Mouse (Mus musculus) forebrain, embryonic 13.5 days (tissue): ENCODE results near the gene Cdca3. TPM values are rescaled to one million over a fixed set of nuclear protein-coding genes. Genes with fewer than 3 reads are reported as not detected.
"Not testable (repeated sequence)": the region's sequence is repeated elsewhere in the genome, so short reads cannot be mapped to it uniquely, and the experiment has no call there.

ENCODE experiments used
- ATAC-seq: fragments of 200-750 bp; cut with Nextera tagmentation; 2 replicates; pipeline ENCODE4 v1.8.0; 2017
- H3K27ac ChIP-seq: fragments of 300-500 bp; sonication (generic); 2 replicates; pipeline ENCODE4 v1.5.1; 2015; ENCODE audit warnings: inconsistent platforms, mild to moderate bottlenecking, moderate library complexity
- H3K27me3 ChIP-seq: fragments of 300-500 bp; sonication (generic); 2 replicates; pipeline ENCODE4 v1.6.1; 2015; ENCODE audit warnings: mild to moderate bottlenecking, inconsistent platforms
- H3K36me3 ChIP-seq: fragments of 300-500 bp; sonication (generic); 2 replicates; pipeline ENCODE4 v1.6.1; 2015; ENCODE audit warnings: mild to moderate bottlenecking, inconsistent platforms; ENCODE audit not compliant: poor library complexity, severe bottlenecking
- H3K4me1 ChIP-seq: fragments of 300-500 bp; sonication (generic); 2 replicates; pipeline ENCODE4 v1.6.1; 2015; ENCODE audit warnings: inconsistent platforms
- H3K4me2 ChIP-seq: fragments of 300-500 bp; sonication (generic); 2 replicates; pipeline ENCODE4 v1.6.1; 2015; ENCODE audit warnings: inconsistent platforms, mild to moderate bottlenecking, moderate library complexity
- H3K4me3 ChIP-seq: fragments of 300-500 bp; sonication (generic); 2 replicates; pipeline ENCODE4 v1.5.1; 2015; ENCODE audit warnings: mild to moderate bottlenecking, inconsistent platforms
- H3K9ac ChIP-seq: fragments of 300-500 bp; sonication (generic); 2 replicates; pipeline ENCODE4 v1.6.1; 2015; ENCODE audit warnings: mild to moderate bottlenecking, inconsistent platforms
- H3K9me3 ChIP-seq: fragments of 300-500 bp; sonication (generic); replicated peaks from 2 replicates; pipeline ENCODE4 v1.6.1; 2016; ENCODE audit warnings: inconsistent platforms
- WGBS: fragments of 180-500 bp; shearing (Covaris S2); methylation state at CpG from one replicate; pipeline ENCODE4 v1.1.7; 2015; 5-methylcytosine and 5-hydroxymethylcytosine counted together
- polyA plus RNA-seq: library from polyadenylated mRNA; unstranded; fragments of >200 nt; fragmentation: Nextera tagmentation; extraction: Ambion mirVana; gene quantifications from 2 replicates; pipeline ENCODE4 v1.2.1, GENCODE M21; 2015

The Cdca3 gene
- 207 and 217 TPM in 2 replicates for polyA plus RNA-seq

- peak within 1 kb of the TSS; percentile 84 for H3K9ac ChIP-seq
- ATAC-seq = peak; percentile 95
- H3K27me3 ChIP-seq = no peaks in the 10 kb centered on the region
- WGBS = under 1% methylated on average over 55 of the region's 55 CpGs
- peaks cover 52% of the 10 kb centered on the region for H3K36me3 ChIP-seq
- peak within 1 kb of the TSS; percentile 56 for H3K4me3 ChIP-seq
- H3K4me2 ChIP-seq = peak within 1 kb of the TSS; percentile 83
- no peaks in the 10 kb centered on the region for H3K9me3 ChIP-seq
- peaks cover 51% of the 10 kb centered on the region for H3K4me1 ChIP-seq
- H3K27ac ChIP-seq = peak within 1 kb of the TSS; percentile 89
Observed at GRCm38 (mm10) chr6:124828868-124829798, at the start of gene Cdca3, which contains the start of gene Usp5. TSS of gene Cdca3 (plus strand) at chr6:124829547. TSS of gene Usp5 (minus strand) at chr6:124829484.

- Histone ChIP-seq H3K36me3 (no peaks in the 10 kb centered on the region), H3K27ac (0 out of 2 replicates have a peak overlapping the region, but pooled peaks have one; percentile 1), H3K4me1 (peaks cover 20% of the 10 kb centered on the region), H3K27me3 (peaks cover 5% of the 10 kb centered on the region; the same call in 1 of the 2 replicates), H3K4me3 (peak overlapping the region; percentile 39), H3K9ac (peak overlapping the region; percentile 45), H3K4me2 (peak overlapping the region; percentile 72), H3K9me3 (no peaks in the 10 kb centered on the region)
- peak; percentile 48; the same call in 1 of the 2 replicates for ATAC-seq
- WGBS = 1% methylated on average over 10 of the region's 10 CpGs
Observed at GRCm38 (mm10) chr6:124779984-124780416, 49.3 kb upstream of the Cdca3 start.

GRCm38 (mm10) chr6:124780917-124781316, 48.4 kb upstream of the Cdca3 start:
- no peaks in the 10 kb centered on the region for H3K36me3 ChIP-seq
- ATAC-seq = no peak
- peaks cover 20% of the 10 kb centered on the region for H3K4me1 ChIP-seq
- H3K9ac ChIP-seq = no peak overlapping the region
- H3K4me2 ChIP-seq = no peak overlapping the region
- no peak overlapping the region for H3K4me3 ChIP-seq
- WGBS = 87% methylated on average over 7 of the region's 7 CpGs
- H3K9me3 ChIP-seq = no peaks in the 10 kb centered on the region
- H3K27me3 ChIP-seq = peaks cover 5% of the 10 kb centered on the region; the same call in 1 of the 2 replicates
- H3K27ac ChIP-seq = no peak overlapping the region

- no peak for ATAC-seq
- Histone ChIP-seq H3K4me1 (peaks cover 20% of the 10 kb centered on the region), H3K4me2 (peak overlapping the region; percentile 32; the same call in 1 of the 2 replicates), H3K4me3 (no peak overlapping the region), H3K36me3 (no peaks in the 10 kb centered on the region), H3K27ac (no peak overlapping the region), H3K9ac (no peak overlapping the region), H3K9me3 (no peaks in the 10 kb centered on the region), H3K27me3 (peaks cover 5% of the 10 kb centered on the region; the same call in 1 of the 2 replicates)
- WGBS = 27% methylated on average over 6 of the region's 6 CpGs
Observed at GRCm38 (mm10) chr6:124782436-124782835, 46.9 kb upstream of the Cdca3 start.

DNA sequence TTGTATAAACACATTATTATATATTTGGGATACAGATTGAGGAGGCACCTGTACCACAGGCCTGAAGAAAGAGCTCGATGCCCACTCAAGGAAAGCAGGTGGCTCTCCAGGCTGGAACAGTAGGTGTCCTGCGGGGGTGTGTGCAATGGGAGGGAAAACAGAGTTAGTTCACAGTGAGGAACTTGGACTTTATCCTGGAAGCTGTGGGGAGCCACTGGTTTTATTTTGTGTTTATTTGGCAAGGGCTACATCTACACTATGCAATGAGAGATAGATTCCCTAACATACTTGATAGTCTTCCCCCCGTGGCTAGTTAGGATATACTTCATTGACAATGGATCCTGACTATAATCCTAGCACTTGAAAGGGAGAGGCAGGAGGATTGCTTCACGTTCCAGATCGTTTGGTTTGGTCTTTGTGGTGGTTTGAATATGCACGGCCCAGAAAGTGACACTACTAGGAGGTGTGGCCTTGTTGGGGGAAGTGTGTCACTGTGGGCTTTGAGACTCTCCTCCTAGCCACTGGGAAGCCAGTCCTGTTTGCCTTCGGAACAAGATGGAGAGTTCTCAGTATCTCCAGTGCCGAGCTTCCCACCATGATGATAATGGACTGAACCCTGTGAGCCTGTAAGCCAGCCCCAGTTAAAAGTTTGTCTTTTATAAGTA, 42.5 kb upstream of the Cdca3 start:
- H3K4me3 ChIP-seq = no peak overlapping the region
- peaks cover 7% of the 10 kb centered on the region; the same call in 1 of the 2 replicates for H3K4me1 ChIP-seq
- no peak overlapping the region for H3K9ac ChIP-seq
- 53% methylated on average over 8 of the region's 8 CpGs for WGBS
- no peak overlapping the region for H3K4me2 ChIP-seq
- no peaks in the 10 kb centered on the region for H3K27me3 ChIP-seq
- ATAC-seq = no peak
- H3K27ac ChIP-seq = no peak overlapping the region
- H3K9me3 ChIP-seq = no peaks in the 10 kb centered on the region
- H3K36me3 ChIP-seq = no peaks in the 10 kb centered on the region

GRCm38 (mm10) chr6:124787722-124788121, 41.6 kb upstream of the Cdca3 start:
- Histone ChIP-seq H3K9ac (no peak overlapping the region), H3K4me2 (no peak overlapping the region), H3K4me1 (0 out of 2 replicates have a peak, but pooled peaks cover 1% of the 10 kb centered on the region), H3K27me3 (no peaks in the 10 kb centered on the region), H3K4me3 (no peak overlapping the region), H3K9me3 (no peaks in the 10 kb centered on the region), H3K36me3 (no peaks in the 10 kb centered on the region), H3K27ac (no peak overlapping the region)
- 82% methylated on average over 10 of the region's 10 CpGs for WGBS
- ATAC-seq = no peak

DNA sequence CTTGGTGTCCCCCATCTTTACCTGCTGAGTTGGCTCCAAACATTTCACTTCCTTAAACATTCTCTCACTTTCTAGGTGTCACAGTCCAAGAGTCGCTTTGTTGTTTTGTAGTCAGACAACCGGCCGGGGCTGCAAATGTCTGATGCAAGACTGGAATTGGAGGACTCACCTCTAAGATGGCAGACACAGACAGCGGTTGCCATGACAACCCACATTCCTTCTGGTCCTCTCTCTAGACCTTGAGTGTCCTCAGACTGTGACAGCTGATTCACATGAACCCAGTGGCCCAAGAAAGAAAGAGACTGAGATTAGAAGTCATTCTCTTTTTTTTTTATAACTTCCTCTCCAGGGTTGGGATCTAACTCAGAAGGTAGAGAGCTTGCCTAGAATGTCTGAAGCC, 39.8 kb upstream of the Cdca3 start:
- H3K9ac ChIP-seq = no peak overlapping the region
- no peak for ATAC-seq
- H3K36me3 ChIP-seq = no peaks in the 10 kb centered on the region
- H3K27ac ChIP-seq = no peak overlapping the region
- no peaks in the 10 kb centered on the region for H3K9me3 ChIP-seq
- 81% methylated on average over 4 of the region's 4 CpGs for whole genome bisulfite sequencing
- H3K27me3 ChIP-seq = no peaks in the 10 kb centered on the region
- H3K4me2 ChIP-seq = no peak overlapping the region
- no peak overlapping the region for H3K4me3 ChIP-seq
- no peaks in the 10 kb centered on the region for H3K4me1 ChIP-seq

GRCm38 (mm10) chr6:124790121-124790520, 39.2 kb upstream of the Cdca3 start:
- no peaks in the 10 kb centered on the region for H3K4me1 ChIP-seq
- H3K27me3 ChIP-seq = no peaks in the 10 kb centered on the region
- H3K4me2 ChIP-seq = no peak overlapping the region
- H3K9ac ChIP-seq = no peak overlapping the region
- ATAC-seq = no peak
- no peak overlapping the region for H3K27ac ChIP-seq
- no peak overlapping the region for H3K4me3 ChIP-seq
- H3K9me3 ChIP-seq = no peaks in the 10 kb centered on the region
- WGBS = 80% methylated on average over 4 of the region's 4 CpGs
- no peaks in the 10 kb centered on the region for H3K36me3 ChIP-seq

- Histone ChIP-seq H3K9ac (no peak overlapping the region), H3K27ac (no peak overlapping the region), H3K36me3 (no peaks in the 10 kb centered on the region), H3K9me3 (no peaks in the 10 kb centered on the region), H3K4me2 (no peak overlapping the region), H3K4me3 (no peak overlapping the region), H3K4me1 (no peaks in the 10 kb centered on the region), H3K27me3 (no peaks in the 10 kb centered on the region)
- 87% methylated on average over 3 of the region's 3 CpGs for WGBS
- no peak for ATAC-seq
Observed at GRCm38 (mm10) chr6:124791911-124792310, 37.4 kb upstream of the Cdca3 start.

DNA sequence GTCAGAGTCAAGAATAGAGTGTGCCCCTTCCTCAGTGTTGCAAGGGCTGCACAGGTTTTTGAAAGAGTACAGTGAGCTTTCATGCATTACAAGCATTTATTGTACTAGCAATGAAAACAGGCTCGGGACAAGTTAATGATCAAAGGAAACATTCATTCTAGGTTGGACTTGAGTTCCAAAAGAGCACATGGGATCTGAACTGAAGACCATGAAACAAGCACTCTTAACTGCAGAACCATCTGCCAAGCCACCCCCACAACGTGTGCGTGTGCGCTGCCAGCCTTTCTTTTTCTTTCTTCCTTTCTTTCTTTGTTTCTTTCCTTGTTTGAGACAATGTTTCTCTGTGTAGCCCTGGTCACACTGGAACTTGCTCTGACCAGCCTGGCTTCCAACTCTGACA, 33.6 kb upstream of the Cdca3 start:
- Histone ChIP-seq H3K4me1 (no peaks in the 10 kb centered on the region), H3K27me3 (no peaks in the 10 kb centered on the region), H3K36me3 (no peaks in the 10 kb centered on the region), H3K4me3 (no peak overlapping the region), H3K4me2 (no peak overlapping the region), H3K9ac (no peak overlapping the region), H3K9me3 (no peaks in the 10 kb centered on the region), H3K27ac (no peak overlapping the region)
- 58% methylated on average over 4 of the region's 4 CpGs for WGBS
- ATAC-seq = no peak

- no peaks in the 10 kb centered on the region for H3K36me3 ChIP-seq
- no peak overlapping the region for H3K9ac ChIP-seq
- H3K27me3 ChIP-seq = no peaks in the 10 kb centered on the region
- WGBS = 89% methylated on average over 2 of the region's 2 CpGs
- H3K4me1 ChIP-seq = no peaks in the 10 kb centered on the region
- no peaks in the 10 kb centered on the region for H3K9me3 ChIP-seq
- H3K4me2 ChIP-seq = no peak overlapping the region
- no peak overlapping the region for H3K4me3 ChIP-seq
- no peak overlapping the region for H3K27ac ChIP-seq
- no peak for ATAC-seq
Observed at GRCm38 (mm10) chr6:124796200-124796599, 33.1 kb upstream of the Cdca3 start.

- H3K9me3 ChIP-seq, H3K4me3 ChIP-seq, H3K9ac ChIP-seq, ATAC-seq, H3K36me3 ChIP-seq, H3K27me3 ChIP-seq, H3K27ac ChIP-seq: not testable (repeated sequence)
- Histone ChIP-seq H3K4me1 (peaks cover 15% of the 10 kb centered on the region), H3K4me2 (peak overlapping the region; percentile 33)
- WGBS = 18% methylated on average over 6 of the region's 9 CpGs
Observed at GRCm38 (mm10) chr6:124802400-124802799, 26.9 kb upstream of the Cdca3 start.
